25 mouse cellular contexts compared by ENCODE assay signal in the genomic region with DNA sequence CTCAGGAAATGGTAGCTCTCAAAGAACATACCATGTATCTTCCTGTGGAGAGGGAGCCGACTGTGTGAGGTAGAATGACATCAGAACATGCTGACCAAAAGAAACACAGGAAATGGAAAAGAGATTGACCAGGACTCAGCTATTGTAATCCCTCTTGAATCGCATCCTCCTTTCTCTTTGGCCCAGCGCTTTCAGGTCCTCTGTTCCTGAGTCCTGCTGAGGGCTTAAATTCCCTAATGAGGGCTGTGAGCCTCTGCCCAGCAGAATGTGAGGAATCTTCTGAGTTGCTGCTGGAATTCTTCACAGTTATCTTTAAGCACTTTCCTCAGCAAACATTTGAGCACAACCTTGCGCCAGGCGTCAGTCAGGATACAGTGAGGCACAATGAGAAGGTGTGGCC.
DNase-seq lines count a peak whose midpoint lies in the region; ATAC-seq and TF ChIP-seq lines count a peak whose summit lies in the region.
"Had no signal": no experiment of that assay in that cellular context is flagged by ENCODE, and none has a peak within 500 bp of the region (broad histone marks: within the 10 kb centered on the region; RNA-seq: fewer than 3 reads in every experiment).

No protein-coding gene starts in this region.

- no peak overlapping the region for H3K4me2 ChIP-seq in heart, postnatal 0 days (ENCODE audit: low read depth, low read length)
- H3K4me2 ChIP-seq in lung, postnatal 0 days (replicated peaks; ENCODE audit: low read depth, low read length): no peak overlapping the region
- H3K4me2 ChIP-seq: embryonic facial prominence, embryonic 12.5 days; forebrain, embryonic 13.5 days; forebrain, embryonic 15.5 days had no signal

- no peak for ATAC-seq in heart, postnatal 0 days (ENCODE audit: insufficient read depth, low read depth)
- peak; percentile 61 for ATAC-seq in lung, postnatal 0 days
- ATAC-seq: CD4-positive, CD25-positive, alpha-beta regulatory T cell, adult 4 months; forebrain, embryonic 13.5 days; forebrain, embryonic 15.5 days; forebrain, postnatal 0 days had no signal

- no peaks in the 10 kb centered on the region for H3K36me3 ChIP-seq in heart, postnatal 0 days (replicated peaks; ENCODE audit: control insufficient read depth, insufficient read depth, low read length)
- no peaks in the 10 kb centered on the region for H3K36me3 ChIP-seq in lung, postnatal 0 days (ENCODE audit: insufficient read depth, low read length)
- H3K36me3 ChIP-seq: embryonic facial prominence, embryonic 10.5 days; embryonic facial prominence, embryonic 12.5 days; forebrain, embryonic 15.5 days; G1E had no signal

- no peak overlapping the region for H3K9ac ChIP-seq in heart, postnatal 0 days (replicated peaks; ENCODE audit: low read depth, low read length)
- H3K9ac ChIP-seq in lung, postnatal 0 days (replicated peaks; ENCODE audit: low read depth): no peak overlapping the region
- H3K9ac ChIP-seq: embryonic facial prominence, embryonic 12.5 days; forebrain, embryonic 13.5 days; forebrain, embryonic 15.5 days; forebrain, postnatal 0 days had no signal

- intact Hi-C loops in heart, postnatal 14 days (cut with DNase I): no loop called here

- TF ChIP-seq EP300 in heart, postnatal 0 days (IDR thresholded peaks at IDR 0.05; ENCODE audit: low read depth): no peak
- TF ChIP-seq EP300 in lung, postnatal 0 days (IDR thresholded peaks at IDR 0.05): no peak

- WGBS in heart, postnatal 0 days: 23% methylated on average over 5 of the region's 5 CpGs
- 40% methylated on average over 5 of the region's 5 CpGs for WGBS in lung, postnatal 0 days

- no peaks in the 10 kb centered on the region for H3K4me1 ChIP-seq in heart, postnatal 0 days (ENCODE audit: control insufficient read depth, insufficient read depth)
- no peaks in the 10 kb centered on the region for H3K4me1 ChIP-seq in lung, postnatal 0 days (ENCODE audit: insufficient read depth, low read depth, low read length)
- H3K4me1 ChIP-seq: embryonic facial prominence, embryonic 12.5 days had no signal

- no peak for TF ChIP-seq CTCF in heart, postnatal 0 days (IDR thresholded peaks at IDR 0.05; ENCODE audit: low read depth)
- TF ChIP-seq CTCF in lung, postnatal 0 days (IDR thresholded peaks at IDR 0.05): no peak

- peak; percentile 37 for DNase-seq in heart, adult 11 months
- no peak for DNase-seq in heart, adult 9 months (ENCODE audit: low spot score in 2 of 2)
- DNase-seq in heart, postnatal 0 days (ENCODE audit: low spot score): peak; percentile 26
- no peak for DNase-seq in heart, postnatal 14 days
- DNase-seq in lung, postnatal 0 days (ENCODE audit: low spot score): peak; percentile 19
- no peak for DNase-seq in lung, postnatal 4 days
- DNase-seq in ZHBTc4 (ENCODE audit: low read depth, low spot score): peak; percentile 25
- DNase-seq in adrenal gland, postnatal 14 days: no peak
- DNase-seq: adrenal gland, adult 2 months; adrenal gland, postnatal 10 days; adrenal gland, postnatal 36 days; B cell, adult 2 months; cerebellum, adult 11-12 months; cerebellum, adult 2 months; cerebellum, adult 9-10 months; cerebellum, postnatal 10 days; cerebellum, postnatal 25 days; forebrain, postnatal 0 days had no signal

- no peaks in the 10 kb centered on the region for H3K27me3 ChIP-seq in heart, postnatal 0 days (ENCODE audit: control insufficient read depth, insufficient read depth, low read length)
- H3K27me3 ChIP-seq in lung, postnatal 0 days (replicated peaks; ENCODE audit: insufficient read depth, low read length): no peaks in the 10 kb centered on the region
- H3K27me3 ChIP-seq: CH12.LX; embryonic facial prominence, embryonic 12.5 days; forebrain, embryonic 13.5 days; forebrain, embryonic 15.5 days had no signal

- no peak overlapping the region for H3K4me3 ChIP-seq in heart, postnatal 0 days (ENCODE audit: low read depth, low read length)
- no peak overlapping the region for H3K4me3 ChIP-seq in lung, postnatal 0 days (ENCODE audit: low read depth, low read length)
- H3K4me3 ChIP-seq: embryonic facial prominence, embryonic 10.5 days; embryonic facial prominence, embryonic 12.5 days; forebrain, embryonic 13.5 days; forebrain, embryonic 15.5 days had no signal

- H3K9me3 ChIP-seq in heart, postnatal 0 days (replicated peaks; ENCODE audit: control insufficient read depth, low read length): no peaks in the 10 kb centered on the region
- no peaks in the 10 kb centered on the region for H3K9me3 ChIP-seq in lung, postnatal 0 days (ENCODE audit: low read length)
- H3K9me3 ChIP-seq: embryonic facial prominence, embryonic 10.5 days; embryonic facial prominence, embryonic 12.5 days; forebrain, embryonic 13.5 days; forebrain, embryonic 15.5 days; G1E had no signal

- H3K27ac ChIP-seq in heart, postnatal 0 days (ENCODE audit: low read depth): no peak overlapping the region
- no peak overlapping the region for H3K27ac ChIP-seq in lung, postnatal 0 days (ENCODE audit: low read length)
- H3K27ac ChIP-seq: embryonic facial prominence, embryonic 10.5 days; embryonic facial prominence, embryonic 12.5 days; forebrain, embryonic 13.5 days; forebrain, embryonic 15.5 days had no signal

Comparison
In these comparisons a context has a peak if more than half of its experiments do, and no peak if none do; other contexts are left out.
1. DNase-seq: peak in heart, adult 11 months (single experiment), heart, postnatal 0 days (single experiment), lung, postnatal 0 days (single experiment) and ZHBTc4 (single experiment); none in heart, adult 9 months (0 of 2), heart, postnatal 14 days (0 of 2), lung, postnatal 4 days (0 of 2) and adrenal gland, postnatal 14 days (single experiment).